Mouse (Mus musculus): ENCODE results near the gene Ttc3. TPM values are rescaled to one million over a fixed set of nuclear protein-coding genes. Genes with fewer than 3 reads are reported as not detected.

The Ttc3 gene
- polyA plus RNA-seq, 1 experiment from 2014 or later, result 101 TPM

DNA sequence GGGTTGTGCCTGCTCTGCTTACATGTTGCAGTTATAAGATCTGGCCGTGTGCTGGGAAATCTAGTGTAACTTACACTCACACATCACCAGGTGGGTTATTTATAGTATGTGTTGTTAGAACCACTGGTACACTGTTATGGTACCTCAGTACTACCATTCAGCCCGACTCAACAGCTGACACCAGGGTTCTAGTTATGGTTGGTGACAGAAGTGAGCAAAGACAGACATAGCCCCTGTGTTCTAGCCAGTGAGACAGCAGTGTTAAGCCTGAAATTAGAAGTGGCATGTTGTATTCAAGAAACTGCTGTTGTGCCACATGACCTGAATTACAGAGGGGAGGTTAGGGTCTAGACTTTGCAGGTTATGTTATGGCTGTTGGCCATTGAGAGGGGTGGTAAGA is 28.7 kb downstream of the Ttc3 start:
- Histone ChIP-seq H3K36me3 (ENCODE audit: control insufficient read depth, insufficient read depth, low read length) (peaks cover 2% of the 10 kb centered on the region), H3K9ac (ENCODE audit: low read depth, low read length) (no peak overlapping the region), H3K4me1 (replicated peaks; ENCODE audit: control insufficient read depth, insufficient read depth, low read length) (no peaks in the 10 kb centered on the region), H3K27ac (ENCODE audit: low read depth, low read length) (no peak overlapping the region), H3K27me3 (replicated peaks; ENCODE audit: control insufficient read depth, insufficient read depth, low read length) (no peaks in the 10 kb centered on the region), H3K4me3 (ENCODE audit: low read depth, low read length) (no peak overlapping the region), H3K9me3 (ENCODE audit: control insufficient read depth, low read length) (no peaks in the 10 kb centered on the region), H3K4me2 (no peak overlapping the region)
- no peak for DNase-seq (ENCODE audit: low spot score)
- 89% methylated on average over 2 of the region's 2 CpGs for WGBS
- no peak for ATAC-seq (replicated peaks; ENCODE audit: low FRiP score)

DNA sequence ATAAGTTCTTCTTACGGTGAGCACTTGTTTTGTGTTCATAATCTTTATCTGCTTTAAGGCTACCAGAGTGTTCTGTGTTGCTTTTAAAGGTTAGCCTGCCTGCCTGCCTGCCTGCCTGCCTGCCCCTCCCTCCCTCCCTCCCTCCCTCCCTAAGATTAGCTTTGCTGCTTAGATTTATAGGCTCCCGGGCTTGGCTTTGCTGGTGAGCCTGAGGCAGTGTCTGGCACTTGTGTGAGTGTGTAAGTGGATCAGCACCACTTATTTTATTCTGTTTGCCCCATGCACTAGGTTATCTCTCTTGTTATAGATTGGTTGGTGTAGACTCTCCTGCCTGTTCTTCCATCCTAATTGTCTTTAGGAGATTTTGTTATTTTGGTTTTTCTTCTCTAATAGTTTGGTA is 31.2 kb downstream of the Ttc3 start:
- H3K4me2 ChIP-seq, result no peak overlapping the region
- no peaks in the 10 kb centered on the region for H3K4me1 ChIP-seq (replicated peaks; ENCODE audit: control insufficient read depth, insufficient read depth, low read length)
- no peak overlapping the region for H3K4me3 ChIP-seq (ENCODE audit: low read depth, low read length)
- H3K36me3 ChIP-seq (ENCODE audit: control insufficient read depth, insufficient read depth, low read length), result no peaks in the 10 kb centered on the region; the same call in none of the 2 replicates
- H3K27me3 ChIP-seq (replicated peaks; ENCODE audit: control insufficient read depth, insufficient read depth, low read length), result no peaks in the 10 kb centered on the region
- ATAC-seq (replicated peaks; ENCODE audit: low FRiP score) (no peak), DNase-seq (ENCODE audit: low spot score) (no peak)
- no peaks in the 10 kb centered on the region for H3K9me3 ChIP-seq (ENCODE audit: control insufficient read depth, low read length)
- no peak overlapping the region for H3K27ac ChIP-seq (ENCODE audit: low read depth, low read length)
- WGBS, result 56% methylated on average over 2 of the region's 2 CpGs
- H3K9ac ChIP-seq (ENCODE audit: low read depth, low read length), result no peak overlapping the region

DNA sequence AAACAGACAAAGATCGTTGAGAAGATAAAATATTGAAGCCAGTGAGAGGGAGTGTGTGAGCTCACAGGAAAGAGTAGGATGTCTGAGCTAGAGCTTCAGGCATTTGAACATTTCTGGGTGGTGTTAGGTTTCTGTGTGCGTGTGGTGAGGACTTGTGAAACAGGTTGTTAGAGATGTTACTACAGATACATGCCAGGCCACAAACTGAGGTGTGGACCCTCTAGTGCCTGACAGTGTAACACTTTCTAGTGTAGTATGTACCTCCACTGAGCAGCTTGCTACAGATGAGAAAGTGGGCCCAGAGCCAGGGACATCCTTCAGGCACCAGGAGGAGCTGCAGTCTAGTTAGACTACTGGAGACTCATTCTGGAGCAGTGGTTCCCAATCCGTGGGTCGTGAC is 31.8 kb downstream of the Ttc3 start:
- H3K4me2 ChIP-seq, result no peak overlapping the region
- 79% methylated on average over 4 of the region's 4 CpGs for whole genome bisulfite sequencing
- no peaks in the 10 kb centered on the region for H3K9me3 ChIP-seq (ENCODE audit: control insufficient read depth, low read length)
- no peak for DNase-seq (ENCODE audit: low spot score)
- no peak overlapping the region for H3K27ac ChIP-seq (ENCODE audit: low read depth, low read length)
- H3K27me3 ChIP-seq (replicated peaks; ENCODE audit: control insufficient read depth, insufficient read depth, low read length), result no peaks in the 10 kb centered on the region
- no peaks in the 10 kb centered on the region for H3K4me1 ChIP-seq (replicated peaks; ENCODE audit: control insufficient read depth, insufficient read depth, low read length)
- H3K36me3 ChIP-seq (ENCODE audit: control insufficient read depth, insufficient read depth, low read length), result no peaks in the 10 kb centered on the region; the same call in none of the 2 replicates
- H3K9ac ChIP-seq (ENCODE audit: low read depth, low read length), result no peak overlapping the region
- no peak for ATAC-seq (replicated peaks; ENCODE audit: low FRiP score)
- H3K4me3 ChIP-seq (ENCODE audit: low read depth, low read length), result no peak overlapping the region

DNA sequence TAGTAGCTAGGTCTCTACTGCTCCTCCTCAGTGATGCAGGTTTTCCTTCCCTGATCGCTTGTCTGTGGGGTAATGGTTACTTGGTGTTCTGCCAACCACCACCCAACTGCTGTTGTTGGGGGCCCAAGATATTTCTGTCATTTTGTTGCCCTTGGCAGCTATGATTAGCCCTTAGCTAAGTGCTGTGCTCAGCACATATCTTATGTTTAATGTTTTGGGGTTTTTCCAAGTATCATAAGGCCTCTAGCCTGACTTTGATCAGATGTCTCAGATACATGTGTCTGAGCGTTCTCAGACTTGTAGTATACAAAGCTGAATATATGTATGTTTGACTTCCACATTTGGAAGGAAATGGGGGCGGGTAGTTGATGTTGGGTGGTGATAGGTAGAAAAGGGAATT is 40.9 kb downstream of the Ttc3 start:
- Histone ChIP-seq H3K27me3 (replicated peaks; ENCODE audit: control insufficient read depth, insufficient read depth, low read length) (no peaks in the 10 kb centered on the region), H3K36me3 (ENCODE audit: control insufficient read depth, insufficient read depth, low read length) (peaks cover 5% of the 10 kb centered on the region; the same call in 1 of the 2 replicates), H3K9me3 (ENCODE audit: control insufficient read depth, low read length) (no peaks in the 10 kb centered on the region), H3K4me2 (no peak overlapping the region), H3K27ac (ENCODE audit: low read depth, low read length) (no peak overlapping the region), H3K4me1 (replicated peaks; ENCODE audit: control insufficient read depth, insufficient read depth, low read length) (no peaks in the 10 kb centered on the region), H3K4me3 (ENCODE audit: low read depth, low read length) (no peak overlapping the region), H3K9ac (ENCODE audit: low read depth, low read length) (no peak overlapping the region)
- WGBS, result 80% methylated on average over 3 of the region's 3 CpGs
- no peak for DNase-seq (ENCODE audit: low spot score)
- no peak for ATAC-seq (replicated peaks; ENCODE audit: low FRiP score)

GRCm38 (mm10) chr16:94412198-94412597 is 41.8 kb downstream of the Ttc3 start:
- H3K36me3 ChIP-seq (ENCODE audit: control insufficient read depth, insufficient read depth, low read length), result peaks cover 5% of the 10 kb centered on the region; the same call in 1 of the 2 replicates
- no peaks in the 10 kb centered on the region for H3K9me3 ChIP-seq (ENCODE audit: control insufficient read depth, low read length)
- no peak overlapping the region for H3K4me3 ChIP-seq (ENCODE audit: low read depth, low read length)
- WGBS, result 87% methylated on average over 2 of the region's 2 CpGs
- ATAC-seq (replicated peaks; ENCODE audit: low FRiP score), result no peak
- H3K4me2 ChIP-seq, result no peak overlapping the region
- H3K27me3 ChIP-seq (replicated peaks; ENCODE audit: control insufficient read depth, insufficient read depth, low read length), result no peaks in the 10 kb centered on the region
- no peak overlapping the region for H3K27ac ChIP-seq (ENCODE audit: low read depth, low read length)
- H3K4me1 ChIP-seq (replicated peaks; ENCODE audit: control insufficient read depth, insufficient read depth, low read length), result no peaks in the 10 kb centered on the region
- no peak for DNase-seq (ENCODE audit: low spot score)
- H3K9ac ChIP-seq (ENCODE audit: low read depth, low read length), result no peak overlapping the region

- H3K9me3 ChIP-seq (ENCODE audit: control insufficient read depth, low read length), result no peaks in the 10 kb centered on the region
Observed at GRCm38 (mm10) chr16:94412760-94413159, 42.3 kb downstream of the Ttc3 start.

GRCm38 (mm10) chr16:94414151-94414550 is 43.7 kb downstream of the Ttc3 start:
- Histone ChIP-seq H3K9ac (ENCODE audit: low read depth, low read length) (no peak overlapping the region), H3K27ac (ENCODE audit: low read depth, low read length) (no peak overlapping the region), H3K9me3 (ENCODE audit: control insufficient read depth, low read length) (no peaks in the 10 kb centered on the region), H3K4me2 (no peak overlapping the region), H3K4me3 (ENCODE audit: low read depth, low read length) (no peak overlapping the region), H3K36me3 (ENCODE audit: control insufficient read depth, insufficient read depth, low read length) (peaks cover 13% of the 10 kb centered on the region), H3K4me1 (replicated peaks; ENCODE audit: control insufficient read depth, insufficient read depth, low read length) (no peaks in the 10 kb centered on the region), H3K27me3 (replicated peaks; ENCODE audit: control insufficient read depth, insufficient read depth, low read length) (no peaks in the 10 kb centered on the region)
- ATAC-seq (replicated peaks; ENCODE audit: low FRiP score) (no peak), DNase-seq (ENCODE audit: low spot score) (no peak)
- WGBS, result 85% methylated on average over 6 of the region's 6 CpGs

More at GRCm38 (mm10) chr16:94412760-94413159, 42.3 kb downstream of the Ttc3 start:
- Histone ChIP-seq H3K9ac (ENCODE audit: low read depth, low read length) (no peak overlapping the region), H3K27me3 (replicated peaks; ENCODE audit: control insufficient read depth, insufficient read depth, low read length) (no peaks in the 10 kb centered on the region), H3K4me1 (replicated peaks; ENCODE audit: control insufficient read depth, insufficient read depth, low read length) (no peaks in the 10 kb centered on the region), H3K4me2 (no peak overlapping the region), H3K27ac (ENCODE audit: low read depth, low read length) (no peak overlapping the region), H3K36me3 (ENCODE audit: control insufficient read depth, insufficient read depth, low read length) (peaks cover 5% of the 10 kb centered on the region; the same call in 1 of the 2 replicates), H3K4me3 (ENCODE audit: low read depth, low read length) (no peak overlapping the region)
- no peak for DNase-seq (ENCODE audit: low spot score)
- no peak for ATAC-seq (replicated peaks; ENCODE audit: low FRiP score)
- 90% methylated on average over 4 of the region's 4 CpGs for WGBS

DNA sequence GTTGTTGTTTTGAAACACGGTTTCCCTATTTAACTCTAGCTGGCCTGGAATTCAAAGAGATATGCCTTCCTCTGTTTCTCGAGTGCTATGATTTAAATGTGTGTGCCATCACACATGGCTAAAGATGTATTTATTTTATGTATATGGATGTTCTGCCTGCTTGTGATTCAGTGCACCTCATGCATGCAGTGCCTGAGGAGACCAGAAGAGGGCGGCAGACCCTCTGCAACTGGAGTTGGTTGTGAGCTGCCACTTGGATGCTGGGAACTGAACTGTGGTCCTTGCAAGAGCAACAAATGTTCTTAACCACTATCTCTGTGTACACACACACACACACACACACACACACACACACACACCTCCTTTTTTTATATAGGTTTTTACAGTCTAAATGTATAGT is 50.1 kb downstream of the Ttc3 start:
- no peak overlapping the region for H3K4me3 ChIP-seq (ENCODE audit: low read depth, low read length)
- no peak overlapping the region for H3K27ac ChIP-seq (ENCODE audit: low read depth, low read length)
- no peak overlapping the region for H3K9ac ChIP-seq (ENCODE audit: low read depth, low read length)
- peaks cover 3% of the 10 kb centered on the region for H3K9me3 ChIP-seq (ENCODE audit: control insufficient read depth, low read length)
- ATAC-seq (replicated peaks; ENCODE audit: low FRiP score), result no peak
- peaks cover 43% of the 10 kb centered on the region for H3K36me3 ChIP-seq (ENCODE audit: control insufficient read depth, insufficient read depth, low read length)
- WGBS, result 94% methylated on average over 3 of the region's 3 CpGs
- no peaks in the 10 kb centered on the region for H3K27me3 ChIP-seq (replicated peaks; ENCODE audit: control insufficient read depth, insufficient read depth, low read length)
- no peak overlapping the region for H3K4me2 ChIP-seq
- no peak for DNase-seq (ENCODE audit: low spot score)
- H3K4me1 ChIP-seq (replicated peaks; ENCODE audit: control insufficient read depth, insufficient read depth, low read length), result no peaks in the 10 kb centered on the region

- DNase-seq (ENCODE audit: low spot score), result no peak
- no peak overlapping the region for H3K4me3 ChIP-seq (ENCODE audit: low read depth, low read length)
- H3K4me2 ChIP-seq, result no peak overlapping the region
- H3K4me1 ChIP-seq (replicated peaks; ENCODE audit: control insufficient read depth, insufficient read depth, low read length), result no peaks in the 10 kb centered on the region
- no peak overlapping the region for H3K9ac ChIP-seq (ENCODE audit: low read depth, low read length)
- no peak for ATAC-seq (replicated peaks; ENCODE audit: low FRiP score)
- no peaks in the 10 kb centered on the region for H3K9me3 ChIP-seq (ENCODE audit: control insufficient read depth, low read length)
- H3K36me3 ChIP-seq (ENCODE audit: control insufficient read depth, insufficient read depth, low read length), result peaks cover 35% of the 10 kb centered on the region
- H3K27ac ChIP-seq (ENCODE audit: low read depth, low read length), result no peak overlapping the region
- WGBS, result 90% methylated on average over 4 of the region's 4 CpGs
- no peaks in the 10 kb centered on the region for H3K27me3 ChIP-seq (replicated peaks; ENCODE audit: control insufficient read depth, insufficient read depth, low read length)
Observed at GRCm38 (mm10) chr16:94428948-94429347, 58.5 kb downstream of the Ttc3 start.

All from liver, embryonic 11.5 days (tissue).